Mouse (Mus musculus): Measurements from ENCODE around the gene Sec14l1.

Gene Sec14l1

DNA sequence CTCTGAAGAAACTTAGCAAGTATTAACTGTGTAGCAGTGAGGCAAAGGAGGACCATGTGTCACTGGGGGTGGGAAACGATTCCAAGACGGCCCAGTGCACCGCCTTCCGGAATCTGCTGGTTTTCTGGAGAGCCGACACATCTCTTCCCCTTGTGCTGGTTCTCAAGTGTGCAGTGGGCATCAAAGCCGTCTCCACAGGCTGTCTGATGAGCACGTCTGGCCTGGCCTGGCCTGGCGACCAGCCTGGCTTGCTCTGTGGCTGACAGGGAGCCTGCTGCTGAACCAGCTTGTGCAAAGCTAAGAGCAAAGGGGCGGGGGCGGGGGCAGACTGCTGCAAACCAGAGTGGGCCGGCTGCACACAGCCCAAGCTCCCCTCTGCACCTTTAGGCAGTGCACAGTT lies 14.5 kb downstream of the Sec14l1 start:
- DNase-seq (ENCODE audit: low spot score): no peak

DNA sequence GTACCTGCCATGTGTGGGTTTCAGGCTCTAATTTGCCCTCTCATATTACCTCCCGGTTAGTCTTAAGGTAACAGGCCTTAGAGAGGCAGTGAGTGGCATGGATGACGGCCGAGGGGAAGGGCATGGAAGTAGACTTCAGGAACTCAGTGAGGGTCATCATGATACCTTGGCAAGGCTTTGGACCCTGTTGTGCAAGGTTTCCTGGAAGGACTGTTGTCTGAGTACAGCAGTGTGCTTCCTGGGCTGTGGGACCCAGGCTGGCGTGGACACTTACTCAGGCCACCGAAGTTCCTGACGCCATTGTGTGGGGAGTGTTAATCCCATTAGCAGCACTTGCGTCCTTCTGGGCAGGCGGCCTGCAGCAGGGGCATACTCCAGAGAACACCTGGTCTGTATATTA lies 15.1 kb downstream of the Sec14l1 start:
- no peak for DNase-seq (ENCODE audit: low spot score)

DNA sequence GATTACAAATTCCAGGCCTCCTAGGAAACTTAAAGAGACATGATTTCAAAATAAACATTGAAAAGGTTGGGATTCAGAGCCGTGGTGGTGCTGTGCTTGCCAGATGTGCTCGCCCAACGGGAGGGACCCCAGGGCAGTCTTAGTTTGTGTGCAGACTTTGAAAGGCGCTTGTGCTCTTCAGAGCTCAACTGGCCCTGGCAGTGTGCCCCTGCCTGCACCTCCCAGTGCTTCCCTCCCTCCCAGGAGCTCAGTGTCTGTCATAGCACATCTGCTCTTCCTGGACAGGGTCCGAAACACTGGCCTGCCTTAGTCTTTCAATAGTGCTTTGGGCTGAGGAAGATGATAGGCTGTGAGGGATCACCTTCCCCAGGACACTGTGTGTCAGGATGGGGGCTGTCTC lies 15.9 kb downstream of the Sec14l1 start:
- peak; percentile 63 for DNase-seq (ENCODE audit: low spot score)

DNA sequence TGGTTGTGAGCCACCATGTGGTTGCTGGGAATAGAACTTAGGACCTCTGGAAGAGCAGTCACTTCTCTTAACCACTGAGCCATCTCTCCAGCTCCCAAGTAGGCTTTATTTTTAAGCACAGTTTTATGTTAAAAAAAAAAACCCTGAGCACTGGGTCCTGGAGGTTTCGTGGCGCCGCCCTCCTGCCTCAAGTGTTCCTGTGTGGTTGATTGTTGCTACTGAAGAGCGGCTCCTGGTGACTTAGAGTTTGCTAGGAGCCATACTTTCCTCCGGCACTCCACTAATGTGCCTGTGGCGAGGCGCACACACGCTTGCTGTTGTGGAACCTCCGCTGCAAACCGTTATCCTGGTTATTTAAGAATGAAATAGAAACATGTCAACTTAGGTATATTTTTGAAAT lies 16.5 kb downstream of the Sec14l1 start:
- DNase-seq (ENCODE audit: low spot score): no peak

DNA sequence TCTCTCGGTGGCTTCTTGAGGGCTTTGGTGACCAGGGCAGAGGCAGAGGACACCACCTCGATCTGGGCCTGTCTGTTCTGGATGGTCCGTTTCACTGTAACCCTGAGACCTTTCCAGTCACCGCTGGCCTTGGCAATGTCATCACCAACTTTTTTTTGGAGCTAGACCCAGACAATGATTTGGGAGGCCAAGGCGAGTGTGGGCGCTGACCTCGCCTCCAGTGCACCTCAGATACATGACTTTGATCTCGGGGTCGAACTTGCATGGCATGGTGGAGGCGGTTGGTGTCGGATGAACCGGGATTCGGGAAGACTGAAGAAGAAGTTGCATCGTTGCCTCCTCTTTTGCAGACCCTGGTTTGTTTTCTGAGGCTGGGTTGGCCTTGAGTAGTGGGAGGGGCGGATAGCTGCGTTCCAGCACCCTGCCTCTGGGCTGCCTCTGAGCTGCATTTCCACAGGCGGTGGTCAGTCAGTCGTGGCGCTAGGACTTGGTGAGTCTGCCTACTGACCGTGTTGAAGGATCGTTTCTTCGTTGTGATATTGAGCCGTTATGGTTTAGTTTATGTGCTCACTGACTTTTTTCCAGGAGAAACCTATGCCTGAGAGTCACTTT lies 19.9 kb downstream of the Sec14l1 start:
- DNase-seq (ENCODE audit: low spot score): peak; percentile 66

DNA sequence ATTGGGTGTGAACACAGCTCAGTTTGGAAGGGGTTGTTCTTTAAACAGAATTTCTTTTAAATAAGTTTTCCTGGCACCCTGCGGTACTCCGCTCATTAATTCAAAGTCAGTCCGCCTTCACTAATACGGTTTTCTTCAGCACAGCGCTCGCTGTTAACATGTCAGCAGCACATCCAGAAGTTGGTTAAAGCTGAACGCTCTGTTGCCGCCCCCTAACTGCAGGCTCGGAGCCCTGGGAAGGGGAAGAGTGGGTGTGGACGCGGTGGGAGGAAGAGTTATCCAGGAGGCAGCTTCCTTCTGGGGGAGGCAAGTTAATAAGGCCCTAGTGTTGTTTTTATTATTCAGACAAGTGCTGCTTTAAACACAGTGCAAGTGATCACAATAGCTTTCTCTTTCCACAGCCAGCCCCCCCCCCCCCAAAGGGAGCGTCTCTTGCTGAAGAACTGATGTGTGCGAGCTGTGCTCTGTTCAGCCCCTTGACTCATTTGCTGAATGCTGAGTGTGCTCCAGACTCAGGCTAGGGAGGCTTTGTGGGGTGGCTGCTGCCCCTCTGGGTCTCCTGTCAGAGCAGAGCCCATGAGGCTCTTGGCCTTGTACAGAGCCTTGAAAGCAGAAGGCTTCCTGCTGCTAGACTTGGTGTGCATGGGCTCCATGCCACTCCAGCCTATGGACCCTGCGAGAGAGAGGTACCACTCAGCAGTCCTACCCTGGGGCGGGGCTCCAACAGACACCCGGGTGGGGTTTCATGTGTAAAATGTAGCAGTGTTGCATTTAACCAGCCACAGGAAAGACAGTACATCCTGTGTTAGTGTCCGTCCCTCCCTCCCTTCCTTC lies 20.7 kb downstream of the Sec14l1 start:
- DNase-seq (ENCODE audit: low spot score): peak; percentile 61

DNA sequence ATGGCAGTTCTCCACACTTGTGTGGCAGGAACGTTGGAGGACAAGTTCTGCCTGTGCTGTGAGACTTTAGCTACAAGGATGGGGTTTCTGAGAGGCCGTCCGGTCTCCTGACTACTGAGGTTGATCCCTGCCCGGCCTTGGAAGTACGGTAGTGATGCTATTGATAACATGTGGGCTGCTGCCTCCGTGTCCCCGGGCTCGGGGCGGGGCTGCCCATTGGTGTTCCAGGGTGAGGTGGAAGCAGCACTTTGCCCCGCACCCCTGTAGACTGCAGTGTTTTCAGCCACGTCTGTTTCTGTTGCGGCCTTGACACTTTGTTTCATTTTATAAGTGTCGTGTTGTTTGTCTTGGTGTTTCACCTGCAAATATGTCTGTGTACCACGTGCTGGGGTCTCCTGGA lies 21.9 kb downstream of the Sec14l1 start:
- peak; percentile 67 for DNase-seq (ENCODE audit: low spot score)

DNA sequence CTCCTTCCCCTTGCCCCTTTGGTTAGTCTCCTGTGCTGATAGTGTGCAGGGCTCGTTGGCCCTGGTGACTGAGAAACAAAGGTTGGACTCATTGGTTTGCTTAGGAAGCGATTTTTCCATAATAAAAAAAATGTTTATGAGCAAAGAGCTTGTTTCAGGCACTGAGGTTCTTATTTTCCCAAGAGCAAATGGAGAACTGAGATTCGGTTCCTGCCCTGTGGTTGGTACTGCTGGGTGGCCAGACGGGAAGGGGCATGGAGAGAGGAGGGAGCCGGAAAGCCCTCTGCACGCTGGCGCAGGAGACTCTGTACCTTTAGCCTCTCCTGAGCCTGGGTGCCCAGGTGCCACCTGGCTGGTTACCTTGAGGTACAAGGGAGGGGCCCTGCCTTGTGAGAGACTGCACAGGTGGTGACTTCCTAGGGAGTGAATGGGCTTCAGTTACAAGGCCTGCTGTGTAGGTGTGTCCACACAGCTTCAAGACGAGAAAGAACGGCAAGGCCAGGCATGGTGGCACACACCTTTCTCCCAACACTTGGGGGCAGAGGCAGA lies 23.3 kb downstream of the Sec14l1 start:
- no peak for DNase-seq (ENCODE audit: low spot score)

DNA sequence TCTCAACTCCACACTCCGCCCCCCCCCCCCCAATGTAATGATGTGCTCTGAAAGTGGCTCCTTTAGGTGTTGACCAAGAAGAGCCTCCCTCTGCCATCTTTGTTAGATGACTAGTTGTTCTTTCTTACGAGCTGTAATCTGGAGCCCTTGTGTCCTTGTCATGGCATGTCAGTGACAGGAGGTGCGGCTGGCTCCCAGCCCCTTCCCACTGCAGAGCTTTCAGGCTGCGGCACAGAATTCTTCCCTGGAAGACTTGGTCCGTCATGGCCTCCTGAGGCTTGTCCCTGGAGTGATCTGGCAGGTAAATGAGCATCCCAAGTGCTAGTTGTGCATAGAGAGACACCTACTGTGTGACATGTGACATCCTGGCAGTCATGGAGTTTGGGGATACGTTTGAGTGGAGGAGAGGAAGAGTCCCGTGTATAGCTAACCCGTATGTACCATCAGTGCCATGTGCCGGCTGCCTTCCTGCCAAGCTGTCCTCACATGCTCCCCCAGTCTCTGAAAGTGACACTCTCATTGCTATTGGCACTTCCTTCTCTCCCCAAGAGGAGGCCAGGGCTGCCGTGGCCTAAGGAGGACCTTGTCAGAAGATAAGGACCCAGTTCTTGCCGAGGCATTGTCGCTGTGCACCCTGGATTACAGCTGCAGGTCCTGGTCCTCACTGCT lies 24.0 kb downstream of the Sec14l1 start:
- DNase-seq (ENCODE audit: low spot score): no peak

DNA sequence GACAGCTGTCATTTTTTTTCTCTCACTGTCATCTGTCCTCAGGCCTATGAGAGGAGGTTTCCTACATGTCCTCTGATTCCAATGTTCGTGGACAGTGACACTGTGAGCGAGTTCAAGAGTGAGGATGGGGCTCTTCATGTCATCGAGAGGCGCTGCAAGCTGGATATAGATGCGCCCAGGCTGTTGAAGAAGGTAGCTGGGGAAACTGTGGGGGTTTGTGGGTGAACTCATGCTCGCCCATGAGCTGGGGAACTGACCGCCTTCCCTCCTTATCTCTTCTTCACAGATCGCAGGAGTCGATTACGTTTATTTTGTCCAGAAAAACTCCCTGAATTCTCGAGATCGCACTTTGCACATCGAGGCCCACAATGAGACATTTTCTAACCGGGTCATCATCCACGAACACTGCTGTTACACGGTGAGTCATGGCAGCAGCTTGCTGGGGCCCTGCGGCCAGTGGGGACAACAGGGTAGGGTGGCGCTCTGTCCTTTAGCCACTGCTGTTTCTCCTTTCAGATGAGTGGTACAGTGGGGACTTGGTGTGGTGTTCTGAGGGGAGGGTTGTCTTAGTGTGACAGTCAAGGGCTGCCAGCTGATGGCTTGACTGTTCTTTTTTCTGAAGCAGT lies 26.5 kb downstream of the Sec14l1 start:
- no peak for DNase-seq (ENCODE audit: low spot score)

DNA sequence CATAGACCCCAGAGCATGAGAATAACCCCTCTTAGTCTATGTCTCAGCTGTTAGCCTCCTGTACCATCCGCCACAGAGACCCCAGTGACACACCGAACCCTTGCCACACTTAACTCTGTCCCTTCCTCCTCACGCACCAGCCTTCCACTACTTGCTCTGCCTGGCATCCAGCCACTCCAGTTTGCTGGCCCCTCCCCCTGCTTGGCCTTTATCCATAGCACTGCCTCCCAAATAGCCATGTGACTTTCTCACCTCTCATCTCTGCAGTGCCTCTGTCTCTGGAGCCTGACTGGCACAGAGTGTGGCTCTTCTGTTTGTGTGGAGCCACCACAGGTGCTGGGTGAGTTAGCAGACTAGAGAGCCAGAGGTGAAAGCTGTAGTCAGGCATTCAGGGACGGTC lies 27.5 kb downstream of the Sec14l1 start:
- peak; percentile 52 for DNase-seq (ENCODE audit: low spot score)

DNA sequence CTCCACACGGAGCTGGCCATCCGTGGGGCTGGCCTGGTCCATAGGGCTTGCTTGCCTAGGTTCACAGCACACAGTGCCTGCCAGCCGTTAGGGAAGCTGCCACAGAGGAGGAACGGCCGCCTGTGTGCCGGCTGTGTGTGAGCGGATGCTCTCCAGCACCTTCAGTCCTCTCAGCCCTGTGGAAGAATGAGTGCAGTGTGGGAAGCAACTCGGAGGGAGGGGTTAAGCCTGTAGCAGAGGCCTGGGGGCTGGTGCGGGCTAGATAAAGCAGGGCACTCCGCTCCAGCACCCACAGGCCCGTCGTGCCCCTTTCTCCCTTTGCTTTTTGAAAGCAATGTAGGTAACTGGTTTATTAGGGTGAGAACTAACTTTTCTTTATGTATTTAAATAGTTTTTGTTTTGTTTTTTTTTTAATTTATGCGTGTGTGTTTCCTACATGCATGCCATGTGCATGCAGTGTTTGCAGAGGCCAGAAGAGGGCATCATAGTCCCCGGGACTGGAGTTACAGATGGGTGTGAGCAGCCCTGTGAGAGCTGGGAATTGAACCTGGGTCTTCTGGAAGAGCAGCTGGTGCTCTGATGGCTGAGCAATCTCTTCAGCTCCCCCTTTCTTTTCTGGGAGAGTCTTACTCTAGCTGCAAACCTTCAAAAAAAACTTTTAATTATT lies 30.6 kb downstream of the Sec14l1 start:
- DNase-seq (ENCODE audit: low spot score): no peak

DNA sequence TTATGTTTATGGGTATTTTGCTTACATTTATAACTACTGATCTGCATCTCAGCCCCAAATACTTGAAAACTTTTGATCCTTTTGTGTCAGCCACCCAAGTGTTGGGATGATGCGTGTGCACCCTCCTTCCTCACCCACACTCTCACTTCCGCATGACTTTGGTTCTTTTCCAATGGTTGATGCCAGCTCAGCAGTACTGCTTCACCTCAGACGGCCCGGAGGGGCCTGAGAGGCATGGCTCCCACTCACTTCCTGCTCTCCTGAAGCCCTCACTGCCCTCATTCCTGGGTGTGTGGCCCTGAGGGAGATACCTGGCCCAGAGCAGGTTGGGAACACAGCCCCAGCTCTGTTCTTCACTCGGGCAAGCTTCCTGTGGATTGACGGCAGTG lies 31.1 kb downstream of the Sec14l1 start:
- DNase-seq (ENCODE audit: low spot score): no peak

DNA sequence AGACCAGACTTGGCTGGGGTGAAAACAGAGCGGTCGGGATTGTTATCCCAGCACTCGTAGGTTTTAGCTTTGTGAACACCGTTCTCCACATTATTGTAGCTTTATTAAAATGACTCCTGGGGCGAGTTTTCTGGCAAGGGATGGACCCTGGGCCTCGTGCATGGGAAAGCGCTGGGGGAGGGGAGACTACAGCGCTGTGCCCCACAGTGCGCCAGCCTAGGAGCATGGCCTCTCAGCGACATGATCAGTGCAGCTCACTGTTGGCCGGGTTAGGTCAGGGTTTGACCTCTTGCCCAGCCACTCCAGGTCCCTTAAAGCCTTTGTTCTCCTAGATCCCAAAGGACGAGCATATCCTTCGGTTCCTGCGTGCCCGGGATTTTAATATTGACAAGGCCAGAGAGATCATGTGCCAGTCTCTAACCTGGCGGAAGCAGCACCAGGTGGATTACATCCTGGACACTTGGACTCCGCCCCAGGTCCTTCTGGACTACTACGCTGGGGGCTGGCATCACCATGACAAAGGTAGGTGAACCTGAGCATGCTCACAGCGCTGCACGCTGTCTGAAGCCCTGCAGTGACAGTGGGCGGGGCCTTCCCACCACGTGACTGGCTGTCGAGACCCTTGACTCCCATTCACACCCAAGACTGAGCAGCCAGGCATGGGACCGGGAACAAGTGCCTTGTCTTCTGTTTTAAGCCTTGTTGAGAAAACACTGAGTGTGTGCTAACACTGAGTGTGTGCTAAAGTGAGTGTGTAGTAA lies 32.0 kb downstream of the Sec14l1 start:
- DNase-seq (ENCODE audit: low spot score): no peak

DNA sequence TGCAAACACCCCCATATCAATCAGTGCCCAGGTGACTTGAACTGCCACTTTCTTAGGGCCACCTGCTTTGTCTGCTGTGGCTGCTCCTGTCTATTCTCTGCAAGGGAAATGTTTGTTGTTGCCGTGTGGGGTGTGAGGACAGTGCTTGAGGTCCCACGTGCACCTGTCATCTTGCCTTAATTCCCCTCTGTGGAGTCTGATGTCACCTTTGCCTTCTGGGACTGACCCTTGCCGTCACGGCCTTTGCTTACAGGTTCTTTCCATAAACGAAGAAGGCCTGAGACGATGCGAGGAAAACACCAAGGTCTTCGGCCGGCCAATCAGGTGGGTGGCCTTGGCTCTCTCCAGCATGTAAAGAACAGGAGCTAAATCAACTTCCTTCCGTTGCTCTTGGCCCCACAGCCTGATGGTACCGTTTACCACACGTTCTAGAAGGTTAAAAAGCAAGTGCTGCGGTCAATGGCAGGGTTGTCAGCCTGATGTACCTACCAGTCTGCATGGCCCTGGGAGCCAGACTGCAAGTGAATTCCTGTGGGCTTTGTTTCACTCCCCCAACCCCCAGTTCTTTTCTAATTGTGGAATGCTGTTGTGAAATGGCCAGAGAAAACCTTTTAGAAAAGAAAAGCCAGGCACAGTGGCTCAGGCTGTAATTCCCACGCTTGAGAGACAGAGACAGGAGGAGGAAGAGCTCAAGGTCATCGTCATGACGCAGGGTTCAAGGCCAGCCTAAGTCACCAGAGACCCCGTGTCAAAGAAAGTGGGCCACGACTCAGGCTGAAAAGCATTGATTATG lies 34.1 kb downstream of the Sec14l1 start:
- no peak for DNase-seq (ENCODE audit: low spot score)

DNA sequence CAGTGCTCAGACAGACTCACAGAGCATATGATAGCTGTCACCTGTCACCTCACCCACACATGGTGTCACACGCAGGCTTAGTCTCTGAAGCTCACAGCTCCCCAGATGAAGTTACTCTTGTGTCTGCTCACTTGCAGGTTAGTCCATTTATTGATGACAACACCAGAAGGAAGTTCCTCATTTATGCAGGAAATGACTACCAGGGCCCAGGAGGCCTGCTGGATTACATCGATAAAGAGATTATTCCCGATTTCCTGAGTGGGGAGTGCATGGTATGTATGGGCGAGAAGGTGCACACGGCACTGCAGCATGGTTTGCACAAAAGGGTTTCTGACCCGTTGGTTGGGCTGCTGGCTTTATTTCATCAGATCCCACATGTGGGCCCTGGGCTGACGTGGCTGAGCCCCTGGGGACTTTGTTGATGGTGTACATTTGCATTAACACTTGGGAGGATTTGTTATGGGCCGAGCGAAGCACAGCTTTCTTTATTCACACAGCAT lies 35.5 kb downstream of the Sec14l1 start:
- DNase-seq (ENCODE audit: low spot score): no peak

DNA sequence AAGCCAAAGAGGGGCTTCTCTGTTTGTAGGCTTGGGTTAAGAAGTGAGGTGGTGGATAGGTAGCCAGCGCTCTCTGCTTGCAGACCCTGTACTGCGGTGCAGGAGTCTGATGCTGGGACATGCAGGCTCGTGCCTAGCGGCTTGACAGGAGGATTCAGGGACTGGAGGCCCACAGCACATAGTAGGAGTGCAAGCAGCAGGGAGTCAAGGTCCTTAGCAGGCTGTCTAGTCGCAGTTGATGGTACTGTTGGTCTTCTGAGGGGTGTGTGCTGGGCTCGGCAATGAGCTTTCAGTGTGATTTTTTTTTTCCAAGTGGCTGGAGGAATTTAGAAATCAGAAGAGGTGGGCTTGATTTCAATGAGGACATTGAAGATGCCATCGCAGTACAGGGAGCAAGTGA lies 36.5 kb downstream of the Sec14l1 start:
- DNase-seq (ENCODE audit: low spot score): no peak

DNA sequence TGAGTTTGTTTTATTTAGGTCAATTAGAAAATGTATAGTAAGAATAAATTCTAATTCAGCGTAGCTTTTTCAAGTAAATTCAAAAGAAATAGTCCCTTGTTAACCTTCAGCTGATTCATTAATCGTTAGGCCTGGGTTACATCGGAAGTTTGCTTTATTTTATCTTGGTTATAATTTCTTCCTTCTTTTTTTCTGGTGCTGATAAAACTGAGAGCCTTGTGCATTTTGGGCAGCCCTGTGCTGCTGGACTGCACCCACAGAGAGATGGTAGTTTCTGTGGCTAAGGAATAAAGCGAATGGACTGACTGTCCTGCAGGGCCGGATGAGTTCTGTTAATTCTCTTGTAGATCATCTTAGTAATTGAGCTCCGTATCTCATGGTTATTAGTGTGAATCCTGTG lies 37.6 kb downstream of the Sec14l1 start:
- no peak for DNase-seq (ENCODE audit: low spot score)

DNA sequence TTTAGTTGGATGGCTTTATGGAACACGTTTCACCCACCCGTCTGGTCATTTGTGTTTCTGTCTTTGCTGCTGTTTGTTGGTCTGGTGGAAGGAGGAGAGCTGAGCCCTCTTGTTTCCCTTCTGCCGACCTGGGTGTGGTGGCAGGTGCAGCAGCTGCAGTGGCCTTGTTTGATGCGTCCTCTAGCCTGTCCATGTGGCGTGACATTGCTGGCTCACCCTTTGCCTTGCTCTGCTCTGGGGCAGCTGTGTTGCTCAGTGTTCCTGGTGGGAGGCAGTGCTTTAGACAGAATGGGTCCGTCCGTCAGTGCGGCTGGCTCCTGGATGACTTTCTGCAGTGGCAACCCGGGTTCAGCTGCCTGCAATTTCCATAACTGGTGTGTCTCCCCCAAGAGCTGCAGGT lies 38.6 kb downstream of the Sec14l1 start:
- DNase-seq (ENCODE audit: low spot score): no peak

All from testis, postnatal 10 days (tissue).